Mouse (Mus musculus) R1 (cell line): ENCODE measurements at regions not wholly inside any gene's neighbourhood (a gene's known extent, or its start where the extent isn't known, plus 50 kb on each side); places are given as distances from the start of the nearest gene placed in this dataset.

Experiments used
- DNase-seq: peaks from one replicate; pipeline ENCODE4 v3.0.0-alpha.2; 2018; ENCODE audit warnings: low read depth, low spot score

GRCm38 (mm10) chr1:128781871-128782270 is 189.8 kb upstream of the Cxcr4 start:
- no peak for DNase-seq

DNA sequence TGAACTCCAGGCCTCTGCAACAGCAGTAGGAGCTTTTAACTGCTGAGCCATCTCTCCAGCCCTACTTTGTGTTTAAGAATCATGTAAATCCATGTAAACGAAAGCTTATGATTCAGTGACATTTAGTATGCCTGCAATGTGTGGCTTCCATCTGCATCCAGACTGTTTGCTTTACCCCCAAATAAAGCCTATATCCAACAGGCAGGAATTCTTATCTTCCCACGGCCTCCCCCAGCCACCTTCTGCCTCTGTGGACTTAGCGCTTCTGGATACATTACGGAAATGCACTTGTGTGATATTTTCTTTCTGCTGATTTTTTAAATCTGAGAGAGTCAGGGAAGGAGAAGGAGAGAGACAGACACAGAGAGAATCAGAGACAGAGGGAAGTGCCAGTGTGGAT is 189.2 kb upstream of the Cxcr4 start:
- no peak for DNase-seq

- peak; percentile 58 for DNase-seq
These were observed 187.6 kb upstream of the Cxcr4 start for GRCm38 (mm10) chr1:128779586-128780158.

- no peak for DNase-seq
These were observed 180.3 kb upstream of the Cxcr4 start for GRCm38 (mm10) chr1:128772440-128772839.

DNA sequence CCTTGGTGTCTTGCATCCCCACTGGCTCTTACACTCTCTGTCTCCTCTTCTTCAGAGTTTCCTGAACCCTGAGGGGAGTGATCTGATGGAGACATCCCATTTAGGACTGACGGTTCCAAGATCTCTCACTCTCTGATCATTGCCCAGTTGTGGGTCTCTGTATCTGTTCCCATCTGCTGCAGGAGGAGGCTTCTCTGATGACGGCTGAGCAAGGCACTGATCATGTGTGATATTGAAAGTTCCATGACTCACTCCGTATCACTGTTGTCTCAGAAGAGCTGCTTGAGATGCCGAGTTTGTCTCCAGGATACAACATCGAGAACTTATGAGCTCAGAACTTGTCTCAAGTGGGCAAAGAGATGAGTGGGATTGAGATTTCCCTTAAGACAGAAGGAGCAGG is 178.7 kb upstream of the Cxcr4 start:
- DNase-seq = no peak

DNA sequence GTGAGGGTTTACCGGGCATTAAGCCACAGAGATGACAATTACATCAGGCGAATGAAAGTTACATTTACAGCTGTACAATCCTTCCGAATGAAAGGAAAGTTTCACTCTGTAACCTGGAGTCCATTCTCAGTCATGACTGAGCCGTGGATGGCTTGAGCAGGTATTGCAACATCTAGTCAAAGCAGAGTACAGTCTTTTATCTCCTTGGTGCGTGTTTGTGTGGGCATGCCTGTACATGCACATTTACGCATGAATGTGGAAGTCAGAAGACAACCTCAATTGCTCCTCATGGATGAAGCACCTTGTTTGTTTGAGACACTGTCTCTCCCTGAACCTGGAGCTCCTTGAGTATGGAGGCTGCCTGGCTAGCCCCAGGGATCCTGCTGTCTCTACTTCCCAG is 175.9 kb upstream of the Cxcr4 start:
- DNase-seq = no peak

- no peak for DNase-seq
These were observed 175.3 kb upstream of the Cxcr4 start for GRCm38 (mm10) chr1:128767415-128767814.

- DNase-seq = no peak
These were observed 174.8 kb upstream of the Cxcr4 start for GRCm38 (mm10) chr1:128766894-128767268.

GRCm38 (mm10) chr1:128766193-128766893 is 174.2 kb upstream of the Cxcr4 start:
- DNase-seq = no peak

DNA sequence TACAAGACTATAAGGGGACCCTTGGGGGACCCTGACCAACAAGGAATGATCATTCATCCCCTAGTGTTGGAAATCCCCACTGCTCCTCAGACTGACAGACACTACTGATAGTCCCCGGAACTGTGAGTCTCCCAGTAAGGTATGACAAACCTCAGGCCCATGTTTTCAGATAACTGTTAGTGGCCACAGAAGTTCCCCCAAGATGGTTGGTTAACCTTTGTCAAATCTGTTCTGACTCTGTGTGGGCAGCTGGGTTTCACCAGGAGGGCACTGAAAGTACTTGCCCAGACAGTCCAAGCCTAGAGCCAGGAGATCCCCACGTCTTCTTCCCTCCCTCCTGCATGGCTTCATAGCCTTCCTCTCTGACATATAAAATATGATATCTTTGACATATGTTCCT is 173.5 kb upstream of the Cxcr4 start:
- DNase-seq = no peak

- DNase-seq = no peak
These were observed 173.0 kb upstream of the Cxcr4 start for GRCm38 (mm10) chr1:128765142-128765541.

- no peak for DNase-seq
These were observed 170.8 kb upstream of the Cxcr4 start for GRCm38 (mm10) chr1:128762854-128763253.

DNA sequence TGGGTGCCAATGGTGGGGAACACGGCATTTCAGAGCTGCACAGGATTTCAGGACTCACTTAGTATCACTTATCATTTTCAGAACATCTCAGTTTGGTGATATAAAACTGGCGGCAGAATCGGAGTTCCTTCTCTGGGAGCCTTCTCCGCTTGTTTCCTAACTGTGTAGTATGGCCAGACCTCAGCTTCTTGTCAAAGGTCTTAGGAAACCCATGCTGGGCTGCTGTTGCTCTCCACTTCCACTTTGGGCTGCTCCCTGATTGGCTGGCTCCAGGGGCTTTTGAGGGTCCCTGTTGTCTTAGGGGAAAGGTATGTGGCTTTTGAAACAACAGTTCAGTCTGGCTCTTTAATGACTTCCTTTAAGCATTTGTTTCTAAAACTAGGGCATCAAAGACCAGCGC is 170.0 kb upstream of the Cxcr4 start:
- DNase-seq = no peak

- no peak for DNase-seq
These were observed 166.8 kb upstream of the Cxcr4 start for GRCm38 (mm10) chr1:128758802-128759481.

GRCm38 (mm10) chr1:128758294-128758801 is 166.3 kb upstream of the Cxcr4 start:
- DNase-seq = no peak

DNA sequence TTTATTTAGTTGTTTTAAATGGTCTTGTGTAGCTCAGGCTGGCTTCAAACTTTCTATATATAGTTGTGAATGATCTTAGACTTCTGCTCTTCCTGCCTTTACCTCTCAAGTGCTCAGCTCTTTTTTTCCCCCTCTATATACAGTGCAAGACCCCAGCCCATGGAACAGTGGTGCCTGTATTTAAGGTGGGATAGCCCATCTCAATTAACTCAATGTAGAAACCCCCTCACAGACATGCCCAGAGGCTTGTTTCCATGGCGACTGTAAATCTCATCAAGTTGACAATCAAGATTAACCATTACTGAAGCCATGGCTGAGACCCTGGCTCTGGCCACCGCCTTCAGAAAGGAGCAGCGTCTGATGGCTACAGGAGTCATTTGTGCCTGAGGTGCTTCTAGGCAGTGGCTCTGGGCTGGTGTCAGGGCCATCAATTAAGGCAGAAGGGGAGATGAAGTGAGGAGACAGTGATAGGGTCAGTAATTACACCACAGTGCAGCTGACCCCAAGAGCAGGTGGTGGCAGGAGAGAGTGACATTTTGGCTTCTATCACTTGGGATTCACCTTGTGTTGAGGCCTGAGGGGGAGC is 161.4 kb upstream of the Cxcr4 start:
- no peak for DNase-seq

DNA sequence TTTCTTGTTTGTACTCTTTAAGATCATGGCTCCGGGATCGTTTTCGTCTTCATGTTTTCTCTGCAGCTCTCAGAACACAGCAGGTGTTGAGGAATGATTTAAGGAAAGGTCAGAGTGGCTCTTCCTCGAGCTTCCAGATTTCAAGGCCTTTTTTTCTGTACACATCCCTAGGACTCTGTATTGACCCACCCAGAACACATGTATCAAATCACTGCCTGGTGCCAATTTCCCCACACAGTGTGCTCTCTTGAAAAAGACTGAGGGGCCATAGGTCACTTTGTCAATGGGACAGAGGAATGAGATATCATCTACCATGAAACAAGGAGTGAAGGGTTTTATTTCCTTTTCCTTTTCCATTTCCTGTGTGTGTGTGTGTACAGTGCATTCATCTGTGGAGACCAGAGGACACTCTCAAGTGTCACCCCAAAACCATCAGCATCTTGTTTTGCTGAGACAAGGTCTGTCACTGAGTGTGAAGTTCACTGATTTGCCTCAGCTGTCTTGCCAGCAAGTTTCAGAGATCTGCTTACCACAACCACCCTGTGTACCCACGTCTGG is 157.4 kb upstream of the Cxcr4 start:
- no peak for DNase-seq

- no peak for DNase-seq
These were observed 155.2 kb upstream of the Cxcr4 start for GRCm38 (mm10) chr1:128747196-128747790.

DNA sequence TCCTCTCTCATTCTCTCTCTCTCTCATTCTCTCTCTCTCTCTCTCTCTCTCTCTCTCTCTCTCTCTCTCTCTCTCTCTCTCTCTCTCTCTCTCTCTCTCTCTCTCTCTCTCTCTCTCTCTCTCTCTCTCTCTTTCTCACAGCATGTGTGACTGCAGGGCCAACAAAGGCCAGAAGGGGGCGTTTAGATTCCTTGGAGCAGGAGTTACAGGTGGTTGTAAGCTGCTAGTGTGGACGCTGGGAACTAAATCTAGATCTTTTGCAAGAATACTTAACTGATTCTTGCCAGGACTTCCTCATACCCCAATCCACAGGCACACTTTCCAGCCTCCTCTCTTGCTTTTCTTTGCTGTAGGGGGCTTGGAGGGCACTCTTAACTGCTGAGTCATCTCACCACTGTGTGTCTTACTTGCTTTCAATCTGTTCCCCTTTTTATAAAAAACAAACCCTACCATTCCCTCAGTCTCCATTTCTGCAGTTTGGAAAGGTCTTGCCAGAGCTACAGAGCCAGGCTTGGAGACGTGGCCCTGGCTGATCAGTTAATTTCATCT is 154.4 kb upstream of the Cxcr4 start:
- DNase-seq = peak; percentile 60

DNA sequence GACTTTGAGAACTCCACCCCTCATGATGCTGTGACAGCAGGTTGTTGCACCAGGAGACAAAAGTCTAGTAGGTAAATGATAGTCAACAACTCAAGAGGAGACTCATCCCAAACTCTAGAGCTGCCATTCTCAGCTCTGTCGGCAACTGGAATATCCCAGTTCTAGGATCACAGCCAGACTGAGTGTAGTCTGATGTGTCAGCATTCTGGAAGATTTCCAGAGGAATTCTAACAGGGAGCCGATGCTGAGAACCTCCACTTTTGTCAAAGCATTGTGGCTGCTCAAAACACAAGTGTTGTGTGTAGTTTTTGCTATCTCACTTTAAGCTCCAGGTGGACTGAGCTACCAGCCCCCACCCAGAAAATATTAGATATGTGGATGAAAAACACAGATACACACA is 148.5 kb upstream of the Cxcr4 start:
- DNase-seq = no peak

GRCm38 (mm10) chr1:128738152-128738551 is 146.1 kb upstream of the Cxcr4 start:
- no peak for DNase-seq

DNA sequence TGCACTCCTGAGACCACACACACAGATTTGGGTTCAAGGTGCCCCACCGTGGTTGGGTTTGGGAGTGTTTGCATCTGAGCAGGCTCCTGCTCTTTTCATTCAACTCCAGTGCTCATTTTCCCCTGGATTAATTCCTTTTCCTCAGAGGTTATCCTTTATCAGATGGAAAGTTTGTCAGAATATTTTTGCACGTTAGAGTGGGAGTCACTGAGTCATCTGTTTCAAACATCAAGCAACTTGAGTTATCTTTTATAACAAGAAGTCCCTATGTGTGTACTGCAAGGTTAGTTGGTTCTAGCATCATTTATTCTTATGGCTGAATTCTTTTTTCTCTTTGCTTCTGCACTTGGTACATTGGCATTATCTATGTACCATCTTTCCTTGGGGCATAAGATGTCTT is 142.8 kb upstream of the Cxcr4 start:
- no peak for DNase-seq
